Mouse (Mus musculus) liver, adult 2 months (tissue): ENCODE measurements around the gene Nadk. TPM values are rescaled to one million over a fixed set of nuclear protein-coding genes. Genes with fewer than 3 reads are reported as not detected.

ENCODE experiments used
- DNase-seq: peaks from one replicate; pipeline ENCODE4 v3.0.0-alpha.2; 2011; ENCODE audit warnings: low read depth, low spot score; ENCODE audit errors: extremely low read depth
- H3K27ac ChIP-seq: fragments of 200-500 bp; replicated peaks from 2 replicates; pipeline ENCODE4 v1.5.1; 2012; ENCODE audit warnings: low read depth, mild to moderate bottlenecking, control low read depth, inconsistent platforms, low read length; ENCODE audit not compliant: insufficient read depth
- H3K27me3 ChIP-seq: fragments of 200-500 bp; 2 replicates; pipeline ENCODE4 v1.6.1; 2012; ENCODE audit warnings: mild to moderate bottlenecking, moderate library complexity, low read length, inconsistent platforms; ENCODE audit not compliant: control insufficient read depth, insufficient read depth
- H3K36me3 ChIP-seq: fragments of 200-500 bp; 2 replicates; pipeline ENCODE4 v1.6.1; 2012; ENCODE audit warnings: low read length, inconsistent platforms; ENCODE audit not compliant: control insufficient read depth, insufficient read depth
- H3K4me1 ChIP-seq: fragments of 200-500 bp; 2 replicates; pipeline ENCODE4 v1.6.1; 2011; ENCODE audit warnings: low read length; ENCODE audit not compliant: control insufficient read depth, insufficient read depth
- H3K4me3 ChIP-seq: fragments of 200-500 bp; 2 replicates; pipeline ENCODE4 v1.5.1; 2011; ENCODE audit warnings: low read depth, mild to moderate bottlenecking, control low read depth, low read length, moderate library complexity; ENCODE audit not compliant: insufficient read depth
- H3K79me2 ChIP-seq: fragments of 200-500 bp; 2 replicates; pipeline ENCODE4 v1.6.1; 2012; ENCODE audit warnings: inconsistent platforms, mild to moderate bottlenecking, low read length, moderate library complexity; ENCODE audit not compliant: control insufficient read depth, insufficient read depth
- H3K9ac ChIP-seq: fragments of 200-500 bp; 2 replicates; pipeline ENCODE4 v1.6.1; 2012; ENCODE audit warnings: low read depth, mild to moderate bottlenecking, control low read depth, inconsistent platforms, low read length
- CTCF ChIP-seq: fragments of 200-500 bp; IDR thresholded peaks from 2 replicates; pipeline ENCODE4 v1.5.1; 2011; ENCODE audit warnings: low read depth, low read length, control low read depth
- POLR2A ChIP-seq: fragments of 200-500 bp; IDR thresholded peaks from 2 replicates; pipeline ENCODE4 v1.6.1; 2011; ENCODE audit warnings: low read length, control low read depth; ENCODE audit not compliant: insufficient read depth; ENCODE audit errors: extremely low read depth
- WGBS: fragments of 180-500 bp; shearing (Covaris S2); methylation state at CpG from one replicate; pipeline ENCODE4 v1.1.7; 2018; 5-methylcytosine and 5-hydroxymethylcytosine counted together
- polyA plus RNA-seq: library from polyadenylated mRNA; depleted of rRNA; stranded (reverse); fragments of >200 nt; gene quantifications from 2 replicates; pipeline ENCODE4 v1.2.3, GENCODE M21; 2012
- total RNA-seq: library from RNA; depleted of rRNA; stranded (reverse); fragments of >200 nt; gene quantifications from 2 replicates; pipeline ENCODE4 v1.2.3, GENCODE M21; 2014

Nadk gene
- total and polyA plus RNA-seq, 2 experiments: 163 to 196 TPM

DNA sequence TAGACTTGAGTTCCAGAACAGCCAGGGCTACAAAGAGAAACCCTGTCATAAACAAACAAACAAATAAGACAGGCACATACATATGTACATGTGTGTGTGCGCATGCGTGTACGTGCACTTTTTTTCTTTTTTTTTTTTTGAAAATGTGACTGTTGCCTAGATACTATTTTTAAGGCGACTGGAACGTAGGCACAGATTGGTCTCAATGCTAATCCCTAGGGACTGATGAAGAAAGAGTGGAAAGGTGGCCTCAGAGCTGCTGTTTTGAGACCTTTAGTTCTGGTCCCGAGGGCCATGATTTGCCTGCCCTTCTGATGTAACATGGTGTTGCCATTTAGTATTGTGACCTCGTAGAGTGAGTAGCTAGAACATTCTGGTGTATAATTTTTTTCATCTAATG, 12.2 kb upstream of the Nadk start:
- Histone ChIP-seq H3K4me3 (no peak overlapping the region), H3K36me3 (peaks cover 30% of the 10 kb centered on the region), H3K4me1 (no peaks in the 10 kb centered on the region), H3K27ac (no peak overlapping the region), H3K9ac (no peak overlapping the region), H3K79me2 (peaks cover 3% of the 10 kb centered on the region; the same call in 1 of the 2 replicates), H3K27me3 (no peaks in the 10 kb centered on the region)
- DNase-seq: no peak
- WGBS: 93% methylated on average over 7 of the region's 7 CpGs
- TF ChIP-seq CTCF: no peak
- no peak for TF ChIP-seq POLR2A

DNA sequence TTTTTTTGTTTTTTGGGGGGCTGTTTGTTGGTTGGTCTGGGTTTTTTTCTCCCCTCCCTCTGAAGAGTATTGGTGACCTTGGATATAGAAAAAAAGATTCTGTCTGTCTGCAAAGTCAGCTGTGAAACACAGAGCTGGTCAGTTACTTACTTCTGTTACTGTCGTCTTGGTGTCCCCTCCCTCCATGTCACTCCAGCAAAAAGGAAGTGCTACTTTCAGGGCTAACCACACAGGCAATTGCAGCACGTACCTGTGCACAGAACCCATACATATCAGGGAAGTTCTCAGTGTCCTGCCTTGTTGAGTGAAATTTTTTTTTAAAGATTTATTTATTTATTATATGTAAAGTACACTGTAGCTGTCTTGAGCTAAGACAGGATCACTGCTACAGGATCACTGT, 11.7 kb upstream of the Nadk start:
- Histone ChIP-seq H3K27me3 (no peaks in the 10 kb centered on the region), H3K4me3 (no peak overlapping the region), H3K36me3 (peaks cover 31% of the 10 kb centered on the region), H3K9ac (no peak overlapping the region), H3K79me2 (peaks cover 3% of the 10 kb centered on the region; the same call in 1 of the 2 replicates), H3K27ac (no peak overlapping the region), H3K4me1 (no peaks in the 10 kb centered on the region)
- TF ChIP-seq POLR2A: no peak
- TF ChIP-seq CTCF: no peak
- DNase-seq: no peak
- 79% methylated on average over 2 of the region's 2 CpGs for WGBS

DNA sequence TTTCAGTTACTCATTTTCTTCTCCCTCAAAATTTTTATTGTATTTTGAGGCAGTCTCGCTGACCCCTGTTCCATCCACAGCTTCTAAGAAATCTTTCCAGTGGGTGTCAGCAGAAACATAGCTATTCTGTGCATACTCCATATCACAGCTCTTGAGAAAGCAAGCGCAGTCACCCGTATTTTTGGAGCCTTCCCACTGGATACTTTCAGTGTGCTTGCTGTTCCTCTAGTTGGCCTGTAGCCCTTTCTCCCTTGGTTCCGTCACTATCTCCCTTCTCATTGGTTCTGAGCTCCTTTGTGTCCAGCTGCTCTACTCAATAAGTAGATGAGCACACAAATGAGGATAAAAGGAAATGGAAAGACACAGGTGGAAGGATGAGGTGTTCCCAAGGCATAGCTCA, 11.1 kb upstream of the Nadk start:
- Histone ChIP-seq H3K27ac (no peak overlapping the region), H3K36me3 (peaks cover 34% of the 10 kb centered on the region)
- WGBS: 90% methylated on average over 4 of the region's 4 CpGs

DNA sequence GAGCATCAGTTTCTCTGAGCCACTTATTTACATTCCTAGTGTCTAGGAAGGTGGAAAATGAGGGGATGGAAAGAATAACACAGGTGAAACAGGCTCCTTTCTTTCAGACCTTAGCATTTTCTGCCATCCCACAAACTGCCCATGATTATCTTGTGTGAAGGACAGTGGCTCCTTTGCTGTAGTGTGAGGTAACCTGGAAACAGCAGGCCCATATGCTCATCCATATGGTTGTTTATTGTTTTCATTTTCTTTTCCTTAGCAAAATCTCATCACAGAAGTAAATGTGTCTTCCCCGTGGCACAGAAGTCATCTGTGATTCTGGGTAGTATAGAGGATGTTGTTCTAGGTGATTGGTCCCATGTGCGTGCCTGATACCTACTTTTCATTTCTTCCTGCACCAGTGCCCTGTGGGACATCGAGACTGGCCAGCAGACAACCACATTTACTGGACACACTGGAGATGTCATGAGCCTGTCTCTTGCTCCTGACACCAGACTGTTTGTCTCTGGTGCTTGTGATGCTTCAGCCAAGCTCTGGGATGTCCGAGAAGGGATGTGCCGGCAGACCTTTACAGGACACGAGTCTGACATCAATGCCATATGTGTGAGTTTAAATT, 9.2 kb upstream of the Nadk start:
- no peak for TF ChIP-seq POLR2A
- no peak for TF ChIP-seq CTCF
- H3K4me1 ChIP-seq: peaks cover under 1% of the 10 kb centered on the region
- H3K36me3 ChIP-seq: peaks cover 34% of the 10 kb centered on the region

More for the DNA sequence above, 11.1 kb upstream of the Nadk start:
- Histone ChIP-seq H3K4me1 (no peaks in the 10 kb centered on the region), H3K27me3 (no peaks in the 10 kb centered on the region), H3K4me3 (no peak overlapping the region), H3K9ac (no peak overlapping the region), H3K79me2 (peaks cover 3% of the 10 kb centered on the region; the same call in 1 of the 2 replicates)
- DNase-seq: no peak
- TF ChIP-seq POLR2A (no peak), CTCF (no peak)

DNA sequence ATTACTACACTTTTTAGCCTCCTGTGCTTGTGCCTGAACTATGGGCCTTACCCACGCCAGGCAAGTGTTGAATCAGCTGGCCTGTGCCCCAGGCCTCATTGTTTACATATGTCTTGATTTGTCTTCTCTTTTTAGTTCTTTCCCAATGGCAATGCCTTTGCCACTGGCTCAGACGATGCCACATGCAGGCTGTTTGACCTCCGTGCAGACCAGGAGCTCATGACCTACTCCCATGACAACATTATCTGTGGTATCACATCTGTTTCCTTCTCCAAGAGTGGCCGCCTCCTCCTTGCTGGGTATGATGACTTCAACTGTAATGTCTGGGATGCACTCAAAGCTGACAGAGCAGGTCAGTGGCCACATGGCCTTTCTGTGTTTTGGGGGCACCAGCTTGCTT, 7.3 kb upstream of the Nadk start:
- no peaks in the 10 kb centered on the region for H3K79me2 ChIP-seq
- TF ChIP-seq CTCF (no peak), POLR2A (no peak)
- peak; percentile 64 for DNase-seq
- H3K27me3 ChIP-seq: no peaks in the 10 kb centered on the region
- H3K4me3 ChIP-seq: no peak overlapping the region
- H3K4me1 ChIP-seq: peaks cover 8% of the 10 kb centered on the region
- peak overlapping the region; percentile 5; the same call in 1 of the 2 replicates for H3K27ac ChIP-seq
- 19% methylated on average over 4 of the region's 4 CpGs for WGBS
- H3K9ac ChIP-seq: no peak overlapping the region
- peaks cover 33% of the 10 kb centered on the region for H3K36me3 ChIP-seq

More for the DNA sequence above, 9.2 kb upstream of the Nadk start:
- Histone ChIP-seq H3K4me3 (no peak overlapping the region), H3K79me2 (peaks cover 3% of the 10 kb centered on the region; the same call in 1 of the 2 replicates), H3K27me3 (no peaks in the 10 kb centered on the region), H3K9ac (no peak overlapping the region), H3K27ac (no peak overlapping the region)
- 94% methylated on average over 6 of the region's 6 CpGs for WGBS
- no peak for DNase-seq

DNA sequence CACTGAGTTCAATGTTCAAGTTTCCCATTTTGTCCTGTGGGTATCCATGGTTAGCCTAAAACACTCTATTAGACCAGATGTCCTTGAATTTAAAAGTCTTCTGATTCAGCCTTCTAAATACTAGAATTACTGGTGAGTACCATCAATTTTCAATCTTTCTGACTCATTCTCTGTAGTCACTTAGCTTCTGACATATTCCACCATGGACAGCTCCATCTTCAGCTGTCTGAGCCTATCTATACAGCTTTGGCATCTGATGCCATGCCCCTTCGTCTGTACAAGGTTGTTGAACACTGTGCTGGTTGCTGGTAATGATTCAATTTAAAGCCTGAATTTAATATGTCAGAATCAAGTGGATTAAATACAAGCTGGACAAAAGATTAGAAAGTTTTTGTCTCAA, 6.7 kb upstream of the Nadk start:
- Histone ChIP-seq H3K27me3 (no peaks in the 10 kb centered on the region), H3K27ac (no peak overlapping the region), H3K4me3 (no peak overlapping the region), H3K9ac (no peak overlapping the region), H3K79me2 (no peaks in the 10 kb centered on the region), H3K4me1 (peaks cover 13% of the 10 kb centered on the region), H3K36me3 (peaks cover 31% of the 10 kb centered on the region)
- 72% methylated on average over 1 of the region's 1 CpGs for WGBS
- TF ChIP-seq POLR2A (no peak), CTCF (no peak)
- DNase-seq: no peak
